Mouse (Mus musculus): ENCODE results near the gene Sapcd2.

Sapcd2 gene

GRCm38 (mm10) chr2:25422587-25423410 lies 50.7 kb downstream of the Sapcd2 start, which contains the start of gene Fut7:
Gene Fut7, plus strand, starts transcription at chr2:25423267.
- no peak for DNase-seq (ENCODE audit: low read depth, low spot score)

DNA sequence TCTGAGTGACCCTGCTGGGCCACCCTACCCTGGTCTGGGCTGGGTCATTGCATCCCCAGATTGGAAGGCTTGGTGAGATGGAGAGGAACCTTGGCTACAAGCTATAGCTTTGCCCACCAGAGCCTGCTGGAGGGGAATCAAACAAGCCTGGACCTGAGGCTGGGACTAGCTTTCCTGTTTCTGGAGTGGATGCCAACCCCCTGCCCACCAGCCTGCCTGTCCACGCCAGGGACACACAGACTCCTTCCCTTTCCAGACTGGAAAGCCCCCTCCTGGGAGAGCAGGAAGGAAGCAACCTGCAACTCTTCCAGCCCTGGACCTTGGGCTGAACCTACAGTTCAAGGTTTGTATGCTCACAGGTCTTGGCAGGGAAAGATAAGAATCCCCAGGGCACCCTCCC lies 51.5 kb downstream of the Sapcd2 start:
- DNase-seq (ENCODE audit: low read depth, low spot score), result no peak

GRCm38 (mm10) chr2:25425481-25425880 lies 53.4 kb downstream of the Sapcd2 start:
- DNase-seq (ENCODE audit: low read depth, low spot score), result no peak

DNA sequence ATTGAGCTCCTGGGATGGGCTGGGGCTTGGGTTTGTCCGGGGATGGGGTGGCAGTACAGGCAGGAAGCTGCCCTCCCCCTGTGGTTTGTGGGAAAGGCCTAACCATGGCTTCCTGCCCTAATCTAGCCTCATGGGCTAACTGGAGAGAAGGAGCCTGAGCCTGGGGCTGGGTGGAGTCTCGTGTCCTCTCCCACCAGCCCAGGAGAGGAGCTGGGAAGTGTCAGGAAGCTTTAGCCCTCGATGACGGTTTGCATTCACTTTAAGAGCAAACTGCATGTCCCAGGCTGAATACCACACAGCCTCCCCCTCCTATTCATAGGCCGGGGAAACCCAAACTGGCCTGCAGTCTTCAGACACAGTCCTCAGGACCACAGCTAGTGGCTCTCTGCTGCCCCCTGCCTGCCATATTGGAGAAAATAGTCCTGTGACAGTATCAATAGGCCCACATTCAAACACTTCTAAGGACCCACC lies 54.6 kb downstream of the Sapcd2 start:
- DNase-seq (ENCODE audit: low read depth, low spot score), result peak; percentile 65

DNA sequence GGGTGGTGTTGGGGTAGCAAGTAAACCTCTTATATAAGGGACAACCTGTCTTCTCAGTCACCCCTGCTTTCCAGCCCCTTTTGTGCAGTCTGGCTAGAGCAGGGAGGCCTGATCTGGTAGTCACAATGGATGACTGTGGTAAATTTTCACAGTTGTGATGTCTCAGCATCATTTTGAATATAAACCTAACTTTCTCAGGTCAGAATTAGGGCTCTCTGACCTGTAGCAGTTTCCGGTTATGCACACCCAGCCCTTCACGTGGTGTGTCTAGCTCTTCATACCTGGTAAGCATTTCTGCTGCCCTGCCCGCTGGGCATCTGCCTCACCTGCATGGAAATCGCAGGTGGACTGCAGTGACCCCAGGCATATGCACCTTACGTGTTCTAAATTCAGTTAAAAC lies 55.1 kb downstream of the Sapcd2 start:
- no peak for DNase-seq (ENCODE audit: low read depth, low spot score)
